Mouse (Mus musculus) right cerebral cortex, postnatal 25 days (tissue): ENCODE data around the gene Cachd1.

Source experiments
- DNase-seq: peaks from one replicate; pipeline ENCODE4 v3.0.0; 2022

The Cachd1 gene

DNA sequence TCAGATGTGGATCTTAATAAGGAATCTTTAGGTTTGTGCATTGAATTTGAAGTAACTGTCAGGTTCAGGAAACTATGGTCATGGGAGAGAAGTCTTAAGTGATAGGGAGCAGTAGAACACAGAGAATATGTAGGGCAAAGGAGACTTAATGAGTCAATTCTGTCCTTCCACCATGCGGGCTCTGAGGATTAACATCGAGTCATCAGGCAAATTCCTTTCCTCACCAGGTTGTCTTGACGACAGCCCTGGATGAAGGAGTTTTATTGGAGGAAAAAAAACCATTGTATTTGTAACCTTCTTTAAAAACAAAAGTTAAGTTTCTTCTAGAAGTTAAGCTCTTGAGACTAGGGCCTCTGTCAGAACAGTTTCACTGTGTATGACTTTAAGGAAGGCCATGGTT is 100.9 kb downstream of the Cachd1 start:
- no peak for DNase-seq

DNA sequence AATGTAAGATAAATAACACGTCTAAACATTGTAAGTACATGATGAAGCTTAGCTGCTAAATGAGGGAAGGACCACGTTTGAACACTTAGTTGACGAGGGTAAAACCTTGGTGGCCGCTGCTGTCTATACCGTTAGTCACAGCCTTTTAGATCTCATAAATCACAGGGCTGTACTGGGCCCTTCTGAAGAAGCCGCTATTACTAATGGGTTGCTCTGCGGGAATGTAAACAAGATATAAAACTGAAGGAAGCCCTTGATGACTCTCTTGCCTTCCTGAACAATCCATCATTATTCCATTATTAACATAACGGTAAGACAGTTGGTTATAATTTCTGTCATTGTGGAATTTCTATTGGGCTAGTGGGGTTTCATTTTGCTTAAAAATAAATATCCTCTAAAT is 102.9 kb downstream of the Cachd1 start:
- no peak for DNase-seq

DNA sequence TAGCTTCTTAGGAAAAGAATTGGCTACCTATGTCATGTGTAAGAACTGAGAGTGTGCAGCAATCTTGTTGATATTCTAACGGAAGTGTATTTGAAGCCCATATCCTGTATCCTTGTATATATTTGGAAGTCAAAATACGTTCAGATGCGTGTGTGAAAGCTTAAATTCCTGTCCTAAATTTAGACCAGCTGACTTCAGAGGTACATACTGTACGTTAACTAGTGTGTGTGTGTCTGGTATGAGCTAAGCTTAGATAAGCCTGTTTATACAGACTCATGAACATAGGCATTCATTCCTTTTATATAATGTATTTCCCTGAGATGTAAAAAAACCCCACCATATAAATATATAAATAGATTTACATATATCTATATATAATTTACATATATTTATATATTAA is 103.6 kb downstream of the Cachd1 start:
- DNase-seq = no peak

DNA sequence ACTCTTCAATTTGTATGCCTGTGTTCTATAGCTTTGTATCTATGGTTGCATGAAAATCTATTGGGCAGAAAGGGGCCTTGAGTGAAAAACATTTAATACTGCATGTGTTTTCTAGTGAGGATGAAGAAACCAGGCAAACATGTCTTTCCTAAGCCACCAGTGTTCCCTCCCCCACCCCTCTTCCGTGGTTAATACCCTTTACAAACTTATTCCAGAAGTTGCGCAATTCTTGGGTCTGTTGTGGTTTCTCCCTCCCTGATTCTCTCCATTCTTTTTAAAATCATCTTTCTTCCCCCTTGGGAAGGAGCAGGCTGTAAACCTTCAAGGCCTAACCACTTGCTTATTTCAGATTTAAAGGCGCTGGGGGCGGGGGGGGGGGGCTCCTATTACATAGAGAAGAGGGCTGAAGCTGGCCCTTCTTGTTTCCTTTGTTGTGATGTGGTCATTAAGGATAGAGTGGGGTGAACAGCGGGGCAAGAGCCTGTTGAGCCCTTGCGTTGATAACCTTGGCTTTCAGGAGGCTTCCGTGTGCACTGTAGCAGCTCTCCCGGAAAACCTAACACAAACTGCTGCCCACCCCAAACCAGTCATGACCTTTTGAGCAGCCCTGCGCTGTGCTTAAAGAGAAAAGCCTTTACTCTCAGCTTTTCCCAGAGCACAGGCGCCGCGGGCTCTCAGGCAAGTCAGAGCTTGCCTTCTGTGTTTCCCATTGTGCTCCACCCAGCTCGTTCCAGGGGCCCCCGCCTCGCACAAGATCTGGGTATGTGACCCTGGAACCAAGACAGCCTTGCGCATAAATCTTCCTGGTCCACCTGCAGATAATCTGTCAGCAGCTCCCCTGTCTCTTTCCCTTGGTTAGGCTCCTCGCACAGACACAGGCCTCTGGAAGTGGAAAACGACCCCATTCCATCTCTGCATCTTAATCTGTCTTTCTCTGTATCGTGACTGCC is 109.6 kb downstream of the Cachd1 start:
- DNase-seq = no peak

DNA sequence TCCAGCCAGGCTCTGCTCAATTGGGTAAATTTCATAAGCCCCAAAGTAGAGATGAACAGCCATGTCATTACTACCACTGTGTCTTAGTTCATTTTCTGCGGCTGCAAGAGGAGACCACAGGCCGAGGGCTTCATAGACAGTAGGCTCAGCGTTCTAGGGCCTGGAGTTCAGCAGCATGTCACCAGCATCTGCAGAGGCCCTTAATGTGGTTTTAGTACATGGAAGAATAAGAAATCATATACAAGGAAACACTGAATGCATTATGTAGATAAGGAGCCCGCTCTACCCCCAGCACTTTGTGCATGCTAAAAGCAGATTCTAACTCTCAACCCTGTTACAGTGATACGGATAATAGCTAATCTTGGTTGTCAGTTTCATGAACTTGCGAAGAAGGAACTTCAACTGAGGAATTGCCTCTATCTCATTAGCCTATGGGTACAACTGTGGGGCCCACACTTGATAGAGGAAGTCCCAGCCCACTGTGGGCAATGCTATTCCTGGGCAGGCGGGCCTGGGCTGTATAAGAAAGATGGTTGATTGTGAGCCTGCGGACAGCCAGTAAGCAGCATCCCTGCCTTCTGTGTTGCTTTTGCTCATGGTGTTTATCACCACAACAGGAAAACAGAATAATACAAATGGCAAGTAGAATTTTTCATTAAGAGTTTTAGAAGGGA is 110.4 kb downstream of the Cachd1 start:
- DNase-seq = no peak

DNA sequence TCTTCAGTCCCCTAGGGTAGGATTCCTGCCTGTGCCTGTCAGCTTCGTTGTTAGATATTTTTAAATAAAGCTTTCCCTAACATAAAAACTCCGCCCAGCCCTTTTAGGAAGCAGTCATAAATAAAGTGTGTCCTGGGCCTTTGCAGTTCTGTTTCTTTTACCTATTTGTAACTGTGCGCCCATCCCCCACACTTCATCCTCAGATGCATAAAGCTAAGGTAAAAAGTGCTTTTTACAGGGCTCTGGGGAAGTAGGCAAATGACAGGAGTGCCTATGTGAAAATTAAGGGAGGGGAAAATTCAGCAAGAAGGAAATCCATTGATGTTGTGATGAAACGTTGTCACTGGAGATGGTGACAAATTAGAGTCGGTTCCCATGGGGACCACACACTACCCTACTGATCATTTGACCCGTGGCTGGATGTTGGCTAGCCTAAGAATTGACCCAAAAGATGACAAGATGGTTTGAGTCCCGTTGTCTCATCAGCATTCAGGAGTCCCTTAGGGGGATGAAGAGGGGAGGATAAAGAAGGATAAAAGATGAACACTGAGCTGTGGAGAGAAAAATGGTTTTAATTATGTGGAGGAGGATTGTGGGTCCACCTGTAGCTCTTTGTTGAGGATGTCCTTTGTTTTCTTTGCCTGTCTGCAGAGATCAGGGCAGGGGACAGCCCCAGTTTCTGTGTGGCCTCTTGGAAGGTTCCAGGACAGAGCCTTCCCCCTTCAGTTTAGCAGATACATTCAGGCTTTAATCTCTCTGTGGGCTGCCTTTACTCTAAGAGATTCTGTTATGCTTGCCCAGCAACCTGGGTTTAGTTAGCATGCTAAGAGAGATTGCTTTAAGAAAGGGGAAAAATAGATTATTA is 113.9 kb downstream of the Cachd1 start:
- DNase-seq = no peak

DNA sequence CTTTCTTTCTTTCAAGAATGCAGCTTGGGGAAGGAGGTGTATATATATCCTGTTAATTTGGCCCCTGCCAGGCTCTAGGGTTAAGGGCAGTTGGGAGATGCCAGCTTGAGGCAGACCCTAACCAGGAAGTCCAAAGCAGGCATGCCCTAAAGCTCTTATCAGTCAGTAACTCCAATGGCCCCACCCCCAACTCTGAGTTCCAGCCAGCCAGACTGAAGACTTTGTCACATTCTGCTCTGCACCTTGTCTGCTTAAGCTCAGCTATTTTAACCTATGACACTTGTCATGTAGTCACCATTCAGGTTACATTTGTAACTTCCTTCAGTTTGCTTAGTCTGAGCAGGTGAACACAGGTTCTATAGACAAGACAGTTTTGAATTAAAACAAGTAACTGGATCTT is 117.3 kb downstream of the Cachd1 start:
- no peak for DNase-seq

DNA sequence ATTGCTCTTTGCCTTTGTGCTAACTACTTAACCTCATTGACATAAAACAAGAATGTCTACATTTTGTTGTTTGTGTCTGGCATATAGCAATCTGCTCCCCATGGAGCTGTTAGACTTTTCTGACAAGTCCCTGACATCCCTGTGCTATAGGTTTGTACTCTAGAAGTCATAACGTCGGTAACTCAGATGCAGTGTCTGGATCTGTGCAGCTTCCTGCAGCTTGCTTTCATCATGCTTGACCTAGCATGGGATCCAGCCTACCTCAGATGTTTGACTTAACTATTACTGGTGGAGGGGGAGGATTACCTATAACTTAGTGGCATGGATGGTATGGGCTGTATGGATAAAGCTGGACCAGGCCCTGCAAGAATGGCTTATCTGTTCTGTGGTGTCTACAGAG is 117.7 kb downstream of the Cachd1 start:
- no peak for DNase-seq

DNA sequence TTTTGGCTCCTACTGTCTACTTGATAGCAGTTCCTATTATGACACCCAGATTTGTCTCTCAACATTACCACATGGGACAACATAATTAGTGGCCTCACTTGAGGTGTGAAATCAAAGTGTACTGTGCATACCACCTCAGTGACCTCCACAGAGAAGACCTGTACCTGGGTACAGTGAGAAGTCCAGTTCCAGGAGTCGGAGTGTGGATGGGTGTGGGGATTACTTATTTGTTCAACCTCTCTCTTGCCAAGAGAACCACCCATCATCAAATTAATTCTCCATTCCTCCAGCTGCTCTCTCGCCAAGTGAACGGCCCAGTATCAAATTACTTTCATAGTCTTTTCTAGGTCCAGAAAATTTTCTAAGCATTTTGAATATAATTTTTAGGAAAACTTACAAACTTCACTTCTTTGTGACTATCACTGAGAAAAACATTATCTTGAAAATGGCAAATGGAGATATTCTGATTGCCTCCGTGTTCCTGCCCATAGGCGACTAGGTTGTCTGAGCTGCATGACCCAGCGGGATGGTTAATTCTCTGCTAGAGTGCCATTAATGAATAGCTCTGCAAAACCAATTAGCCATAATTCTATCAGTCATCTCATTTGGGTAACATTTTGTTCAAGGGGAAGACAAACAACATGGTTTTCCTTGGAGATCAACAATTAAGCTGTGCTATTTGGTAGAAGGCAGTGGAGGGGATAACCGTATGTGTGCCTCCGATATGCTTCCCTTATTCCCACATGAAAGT is 120.0 kb downstream of the Cachd1 start:
- no peak for DNase-seq

DNA sequence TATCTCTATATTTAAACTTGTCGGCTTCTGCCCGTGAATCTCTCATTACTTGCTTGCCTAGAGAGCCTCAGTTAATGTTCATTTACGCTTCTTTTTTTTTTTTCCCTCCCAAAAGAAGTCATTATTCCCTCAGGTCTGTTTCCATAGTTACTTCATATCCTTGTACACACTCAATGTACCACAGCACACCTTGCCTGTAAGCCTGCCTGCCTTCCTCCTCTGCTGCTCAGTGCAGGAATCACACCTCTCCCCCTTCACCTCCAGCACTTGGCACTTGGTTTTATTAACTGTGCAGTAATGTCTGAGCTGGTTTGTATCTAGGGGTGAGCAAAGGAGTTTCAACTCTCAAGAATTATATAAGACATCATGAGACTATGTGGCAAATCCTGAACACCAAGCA is 121.5 kb downstream of the Cachd1 start:
- no peak for DNase-seq

DNA sequence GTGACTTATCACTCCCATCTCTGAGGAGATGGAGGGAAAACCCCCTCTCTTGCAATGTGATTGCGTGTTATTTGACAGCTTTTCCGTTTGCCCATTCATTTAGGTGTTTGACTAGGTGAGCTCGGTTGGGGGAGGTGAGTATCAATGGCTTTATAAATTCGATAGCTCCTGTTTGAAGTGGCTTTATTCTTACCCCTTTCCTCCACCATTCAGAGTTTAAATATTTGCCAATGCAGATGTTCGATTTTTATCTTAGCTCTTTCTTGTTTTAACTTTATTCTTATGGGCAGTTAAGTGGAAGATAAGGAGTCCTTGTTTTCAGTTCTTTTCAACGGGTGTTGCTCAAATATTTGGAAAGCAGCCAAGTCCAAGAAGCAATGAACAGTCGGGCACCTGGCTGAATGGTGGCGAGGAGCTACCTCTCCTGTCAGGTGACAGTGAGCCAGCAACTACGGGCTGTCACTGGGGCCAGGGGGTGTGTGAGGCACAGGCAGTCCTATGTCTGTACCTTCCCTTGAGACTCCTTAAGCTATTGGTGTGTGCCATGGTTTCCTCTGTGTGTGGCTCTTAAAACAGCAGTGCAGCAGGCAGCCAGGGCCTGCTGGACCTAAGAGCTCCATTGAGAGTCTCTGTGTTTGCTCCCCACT is 133.3 kb downstream of the Cachd1 start:
- DNase-seq = no peak

DNA sequence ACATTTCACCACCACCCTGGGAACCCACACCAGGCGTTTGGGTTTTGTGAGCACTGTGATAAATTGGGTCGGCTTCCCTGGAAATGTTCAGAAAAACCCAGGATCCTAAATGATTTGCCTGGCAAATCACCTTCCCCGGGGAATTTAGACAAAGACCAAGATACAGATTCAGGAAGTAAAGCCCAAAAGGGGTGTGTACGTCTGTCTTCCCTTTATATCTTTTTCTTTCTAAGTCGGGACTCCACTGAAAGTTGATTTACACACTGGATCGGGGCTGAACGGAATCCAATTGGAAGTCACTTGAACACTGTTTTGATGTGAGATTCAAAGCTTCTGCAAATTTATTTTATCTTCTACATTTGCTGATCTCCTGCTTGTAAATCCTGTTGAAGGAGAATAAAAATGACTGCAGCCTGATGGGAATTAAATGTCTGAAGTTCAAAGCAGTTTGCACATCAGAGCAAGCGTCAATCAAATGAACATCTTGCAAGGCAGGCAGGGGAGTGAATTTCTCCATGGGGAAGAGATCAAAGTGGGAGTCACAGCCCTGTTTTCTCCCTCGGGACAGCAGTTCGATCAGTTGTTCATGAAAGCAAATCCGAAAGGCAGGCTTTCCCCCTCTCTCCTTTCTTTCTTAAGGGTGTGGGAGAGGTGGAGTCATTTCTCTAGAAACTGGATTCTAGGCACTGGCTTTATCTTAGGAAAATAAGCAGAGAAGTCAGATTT is 134.3 kb downstream of the Cachd1 start:
- DNase-seq = no peak

DNA sequence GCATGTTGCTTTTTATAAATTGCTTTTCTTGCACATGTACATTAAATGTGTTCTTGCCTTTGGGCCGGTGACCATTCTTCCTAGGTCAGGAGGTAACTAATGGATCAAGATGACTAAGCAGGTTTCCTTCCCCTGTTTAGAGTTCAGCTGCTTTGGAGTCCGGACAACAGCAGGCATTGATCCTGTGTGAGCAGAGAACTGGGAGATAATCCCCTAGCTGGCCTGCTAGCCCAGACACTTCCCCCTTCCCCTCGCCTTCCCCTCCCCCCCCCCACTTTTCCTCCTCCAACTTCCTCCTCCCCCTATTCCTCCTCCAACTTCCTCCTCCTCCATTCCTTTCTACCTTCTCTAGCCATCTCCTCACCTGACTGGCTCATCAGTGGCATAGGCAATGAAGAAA is 135.2 kb downstream of the Cachd1 start:
- no peak for DNase-seq

DNA sequence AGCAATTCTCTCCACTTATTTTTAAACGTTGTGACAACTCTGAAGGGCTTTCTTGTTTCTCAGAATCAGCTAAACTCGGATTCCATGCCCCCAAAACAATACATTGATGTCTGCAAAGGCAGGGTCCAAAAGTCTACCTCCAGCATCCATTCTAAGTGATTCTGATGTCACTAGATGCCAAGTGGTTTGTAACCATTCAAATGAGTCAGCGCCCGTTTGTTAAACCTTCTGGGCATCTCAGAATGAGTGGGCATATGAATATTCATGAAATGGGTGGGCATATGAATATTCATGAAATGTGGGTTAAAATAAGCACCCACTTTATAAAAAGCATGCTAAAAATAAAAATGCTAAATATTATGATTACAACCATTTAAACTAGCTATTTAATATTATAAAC is 137.2 kb downstream of the Cachd1 start:
- no peak for DNase-seq

DNA sequence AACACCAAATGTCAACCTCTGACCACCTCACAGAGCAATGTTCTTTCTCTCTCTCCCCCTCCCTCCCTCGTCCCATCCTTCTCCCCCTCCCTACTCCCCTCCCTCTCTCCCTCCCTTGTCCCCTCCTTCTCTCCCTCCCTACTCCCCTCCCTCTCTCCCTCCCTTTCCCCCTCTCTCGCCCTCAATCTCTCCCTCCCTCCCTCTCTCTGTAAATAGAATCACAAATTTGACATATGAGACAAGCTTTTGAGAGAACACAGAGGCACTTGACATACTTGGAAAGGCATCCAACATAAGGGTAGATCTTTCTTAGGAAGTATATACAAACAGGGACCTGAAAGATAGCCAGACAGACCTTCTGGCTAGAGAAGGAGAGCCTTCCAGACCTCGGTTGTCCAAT is 138.1 kb downstream of the Cachd1 start:
- DNase-seq = no peak

DNA sequence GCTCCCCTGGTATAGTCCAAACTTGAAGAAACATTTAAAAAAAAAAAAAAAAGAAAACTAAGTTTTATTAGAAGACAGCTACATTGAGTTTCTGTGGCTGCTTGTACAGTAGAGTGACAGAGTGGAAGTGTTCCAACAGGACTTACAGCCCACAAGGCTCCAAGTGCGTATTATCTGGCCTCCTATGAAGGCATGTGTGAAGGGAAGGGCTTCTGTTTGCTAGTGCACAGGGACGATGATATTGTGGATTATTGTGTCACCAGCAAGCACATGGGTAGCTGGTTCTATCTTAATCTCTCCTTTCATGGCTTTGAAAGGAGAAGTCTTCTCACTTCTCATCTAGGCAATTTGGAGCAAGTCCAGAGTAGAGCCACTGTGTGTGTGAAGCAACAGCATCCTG is 138.6 kb downstream of the Cachd1 start:
- no peak for DNase-seq

DNA sequence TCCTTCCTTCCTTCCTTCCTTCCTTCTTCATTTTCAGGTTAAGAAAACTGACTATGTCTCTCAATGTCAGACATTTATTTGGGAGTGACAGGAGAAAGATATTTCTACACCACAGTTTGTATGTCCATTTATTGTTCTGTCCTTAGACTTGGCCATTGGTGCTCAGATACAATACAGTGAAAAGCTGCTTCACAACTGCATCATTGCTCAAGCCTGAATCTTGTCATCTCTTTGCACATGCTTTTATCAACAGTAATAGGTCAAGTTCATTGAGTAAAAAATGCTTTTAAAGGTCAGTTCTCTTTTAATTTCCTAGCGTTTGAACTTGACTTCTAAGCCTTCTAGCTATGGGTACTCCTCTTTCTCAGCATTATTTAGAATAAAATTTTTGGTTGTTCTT is 141.0 kb downstream of the Cachd1 start:
- no peak for DNase-seq

DNA sequence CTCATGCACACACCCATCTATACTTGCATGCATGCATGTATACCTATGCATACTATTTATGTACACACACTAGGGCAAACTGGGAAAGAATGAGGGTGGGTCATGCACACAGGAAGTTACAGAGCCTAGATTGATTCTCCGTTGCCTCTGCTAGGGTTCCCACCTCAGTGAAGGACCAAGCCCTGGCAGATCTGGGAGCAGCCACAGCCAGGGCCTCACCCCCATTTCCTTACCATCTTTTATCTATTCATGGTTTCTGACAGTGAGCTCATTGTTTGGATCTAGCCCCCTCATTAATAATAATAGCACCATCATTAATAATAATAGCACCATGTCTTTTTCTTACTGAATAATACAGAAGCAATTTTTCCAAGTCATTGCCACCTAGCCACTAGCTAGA is 143.9 kb downstream of the Cachd1 start:
- DNase-seq = no peak

DNA sequence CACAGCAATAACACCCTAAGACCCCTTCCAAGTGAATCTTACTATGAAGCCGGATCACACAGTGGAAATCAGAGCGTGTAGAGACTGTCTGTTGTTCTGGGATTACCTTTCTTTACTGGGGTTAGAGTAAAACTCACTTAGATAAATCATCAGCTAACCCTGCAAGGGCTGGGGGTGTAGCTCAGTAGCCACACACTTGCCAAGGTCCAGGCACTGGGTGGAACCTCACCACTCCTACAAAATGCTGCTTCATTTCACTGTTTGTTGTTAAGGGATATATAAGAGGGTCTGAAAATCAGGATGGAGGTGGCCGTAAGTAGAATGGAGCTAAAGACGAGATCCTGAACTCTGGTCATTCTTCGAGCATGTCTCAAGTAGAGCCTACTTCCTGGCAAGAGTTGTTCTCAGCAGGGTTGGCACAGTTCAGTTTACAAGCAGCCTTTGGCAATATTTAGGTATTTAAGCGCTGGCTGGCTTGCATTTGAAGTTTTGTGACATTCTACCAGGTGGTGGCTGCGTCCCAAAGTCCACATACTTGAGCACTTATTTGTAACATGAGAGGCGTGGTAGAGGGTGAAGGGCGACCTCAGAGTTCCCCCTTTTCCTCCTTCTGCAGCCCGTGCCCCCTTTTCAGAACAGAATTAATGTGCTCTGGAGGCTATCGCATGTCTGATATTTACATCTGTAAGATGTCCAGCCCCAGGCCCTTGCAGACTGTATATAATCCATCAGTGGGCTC is 146.5 kb downstream of the Cachd1 start:
- no peak for DNase-seq

DNA sequence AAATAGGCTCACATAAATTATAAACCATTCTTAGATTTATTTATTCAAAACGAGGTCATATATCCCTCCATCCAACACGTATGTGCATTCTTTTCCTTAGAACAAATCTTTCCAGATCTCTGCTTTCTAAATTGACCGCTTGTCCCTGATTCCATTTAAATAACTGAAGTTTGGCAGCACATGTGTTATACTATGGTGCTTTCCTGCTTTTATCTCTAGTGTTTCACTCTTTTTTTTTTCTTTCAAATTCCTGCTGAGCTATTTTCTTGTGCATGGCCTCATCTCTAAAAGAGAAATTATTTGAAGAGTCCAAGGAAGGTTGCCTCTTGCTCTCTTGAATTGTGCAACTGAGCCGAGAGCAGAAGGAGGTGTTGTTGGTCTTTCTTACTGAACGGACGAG is 147.1 kb downstream of the Cachd1 start:
- no peak for DNase-seq

DNA sequence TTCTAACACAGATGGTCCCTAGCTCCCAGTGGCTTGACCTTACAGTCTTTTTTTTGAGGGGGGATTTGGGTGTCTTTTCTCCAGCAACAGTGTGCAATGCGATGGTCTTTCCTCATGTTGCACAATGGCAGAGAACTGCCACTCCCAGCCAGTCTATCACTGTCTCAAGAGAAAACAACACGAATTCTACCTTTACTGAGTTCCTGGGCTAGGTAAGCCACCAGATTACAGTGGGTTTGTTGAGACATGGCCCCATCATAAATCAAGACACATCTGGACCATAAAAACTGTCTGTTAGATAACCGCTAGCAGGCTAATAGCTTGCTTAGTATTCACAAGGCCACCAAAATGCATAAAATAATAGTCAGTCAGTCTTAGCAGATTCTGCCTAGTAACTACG is 147.8 kb downstream of the Cachd1 start:
- DNase-seq = no peak
